ENCODE assay signal across 9 mouse cellular contexts in the genomic region with DNA sequence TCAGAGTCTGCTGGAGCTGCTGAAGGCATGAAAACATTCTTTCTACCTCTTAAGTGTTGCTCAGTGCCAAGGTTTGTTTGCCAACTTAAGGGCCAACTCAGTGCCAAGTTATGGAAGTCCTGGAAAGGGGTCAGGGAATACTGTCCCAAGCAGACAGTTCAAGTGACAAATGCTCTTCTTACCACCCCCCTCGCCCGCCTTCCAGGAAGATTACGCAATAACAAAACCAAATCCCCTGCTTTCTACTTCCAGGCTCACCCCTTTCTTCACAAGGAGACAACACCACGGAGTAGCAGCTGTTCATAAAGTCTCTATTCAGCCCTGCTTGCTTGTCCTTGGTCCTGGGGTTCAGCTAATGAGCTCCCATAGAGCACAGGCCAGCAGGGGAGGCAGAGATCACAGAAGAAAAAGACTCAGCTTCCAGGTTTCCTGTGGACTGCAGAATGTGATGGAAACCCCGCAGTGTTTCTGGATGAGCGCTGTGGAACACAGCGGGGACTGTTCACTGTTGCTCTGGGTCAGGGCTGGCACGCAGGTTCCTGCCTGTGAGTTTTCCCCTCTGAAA. TPM values are rescaled to one million over a fixed set of nuclear protein-coding genes. Genes with fewer than 3 reads are reported as not detected.
DNase-seq lines count a peak whose midpoint lies in the region; ATAC-seq lines count a peak whose summit lies in the region.
"Had no signal": no experiment of that assay in that cellular context is flagged by ENCODE, and none has a peak within 500 bp of the region (broad histone marks: within the 10 kb centered on the region; RNA-seq: fewer than 3 reads in every experiment).

No protein-coding gene starts in this region.

- peaks cover 9% of the 10 kb centered on the region; the same call in 1 of the 2 replicates for H3K4me1 ChIP-seq in embryonic facial prominence, embryonic 15.5 days
- H3K4me1 ChIP-seq in embryonic facial prominence, embryonic 10.5 days = peaks cover 24% of the 10 kb centered on the region
- no peaks in the 10 kb centered on the region for H3K4me1 ChIP-seq in midbrain, embryonic 16.5 days (ENCODE audit: control insufficient read depth, insufficient read depth, low read length)
- no peaks in the 10 kb centered on the region for H3K4me1 ChIP-seq in midbrain, embryonic 14.5 days (ENCODE audit: control insufficient read depth, insufficient read depth, low read length)
- H3K4me1 ChIP-seq in hindbrain, embryonic 12.5 days = peaks cover 14% of the 10 kb centered on the region

- H3K4me2 ChIP-seq in embryonic facial prominence, embryonic 15.5 days (replicated peaks) = no peak overlapping the region
- H3K4me2 ChIP-seq in midbrain, embryonic 16.5 days (ENCODE audit: low read length) = no peak overlapping the region
- H3K4me2 ChIP-seq in midbrain, embryonic 14.5 days (ENCODE audit: low read length) = no peak overlapping the region
- no peak overlapping the region for H3K4me2 ChIP-seq in hindbrain, embryonic 12.5 days (replicated peaks)

- no peaks in the 10 kb centered on the region; the same call in 1 of the 2 replicates for H3K27me3 ChIP-seq in embryonic facial prominence, embryonic 15.5 days
- 0 out of 2 replicates have a peak, but pooled peaks cover 5% of the 10 kb centered on the region for H3K27me3 ChIP-seq in embryonic facial prominence, embryonic 10.5 days (replicated peaks; ENCODE audit: low read depth, poor library complexity, severe bottlenecking)
- peaks cover 9% of the 10 kb centered on the region for H3K27me3 ChIP-seq in midbrain, embryonic 16.5 days (ENCODE audit: control insufficient read depth, insufficient read depth, low read depth, low read length)
- H3K27me3 ChIP-seq in midbrain, embryonic 14.5 days (ENCODE audit: control insufficient read depth, insufficient read depth, low read length) = peaks cover 23% of the 10 kb centered on the region
- H3K27me3 ChIP-seq in hindbrain, embryonic 12.5 days = no peaks in the 10 kb centered on the region

- H3K36me3 ChIP-seq in embryonic facial prominence, embryonic 15.5 days = no peaks in the 10 kb centered on the region
- H3K36me3 ChIP-seq in embryonic facial prominence, embryonic 10.5 days (replicated peaks) = no peaks in the 10 kb centered on the region
- no peaks in the 10 kb centered on the region for H3K36me3 ChIP-seq in midbrain, embryonic 16.5 days (ENCODE audit: control insufficient read depth, insufficient read depth, low read length)
- H3K36me3 ChIP-seq in midbrain, embryonic 14.5 days (ENCODE audit: control insufficient read depth, insufficient read depth, low read length) = no peaks in the 10 kb centered on the region
- H3K36me3 ChIP-seq in hindbrain, embryonic 12.5 days = no peaks in the 10 kb centered on the region

- DNase-seq in embryonic facial prominence, embryonic 10.5 days (ENCODE audit: low spot score) = no peak
- DNase-seq in midbrain, embryonic 14.5 days = no peak
- DNase-seq in mesoderm, embryonic 11.5 days (ENCODE audit: low read depth, low spot score) = peak; percentile 51
- no peak for DNase-seq in thymus, adult 18-20 months
- DNase-seq in urinary bladder, adult 18-20 months (ENCODE audit: low spot score in 2 of 2) = no peak

- no peak for ATAC-seq in embryonic facial prominence, embryonic 15.5 days (ENCODE audit: insufficient number of reproducible peaks, low FRiP score, low TSS enrichment, low read depth)
- ATAC-seq in midbrain, embryonic 16.5 days = peak; percentile 48; the same call in 1 of the 2 replicates
- ATAC-seq in midbrain, embryonic 14.5 days (ENCODE audit: low FRiP score, low TSS enrichment) = no peak
- ATAC-seq in hindbrain, embryonic 12.5 days (ENCODE audit: low FRiP score) = no peak

- no peak overlapping the region for H3K9ac ChIP-seq in embryonic facial prominence, embryonic 15.5 days
- H3K9ac ChIP-seq in midbrain, embryonic 16.5 days (ENCODE audit: low read depth, low read length) = no peak overlapping the region
- H3K9ac ChIP-seq in midbrain, embryonic 14.5 days (replicated peaks; ENCODE audit: low read length) = no peak overlapping the region
- H3K9ac ChIP-seq in hindbrain, embryonic 12.5 days = no peak overlapping the region

- 0 out of 2 replicates have a peak overlapping the region, but pooled peaks have one; percentile 5 for H3K27ac ChIP-seq in embryonic facial prominence, embryonic 15.5 days (replicated peaks)
- H3K27ac ChIP-seq in embryonic facial prominence, embryonic 10.5 days (replicated peaks) = no peak overlapping the region
- no peak overlapping the region for H3K27ac ChIP-seq in midbrain, embryonic 16.5 days (ENCODE audit: low read length)
- H3K27ac ChIP-seq in midbrain, embryonic 14.5 days (replicated peaks; ENCODE audit: low read depth, low read length) = no peak overlapping the region
- peak overlapping the region; percentile 35; the same call in 1 of the 2 replicates for H3K27ac ChIP-seq in hindbrain, embryonic 12.5 days

- H3K4me3 ChIP-seq in embryonic facial prominence, embryonic 15.5 days (replicated peaks) = no peak overlapping the region
- H3K4me3 ChIP-seq in embryonic facial prominence, embryonic 10.5 days = no peak overlapping the region
- H3K4me3 ChIP-seq in midbrain, embryonic 16.5 days (ENCODE audit: low read depth, low read length) = no peak overlapping the region
- no peak overlapping the region for H3K4me3 ChIP-seq in midbrain, embryonic 14.5 days (replicated peaks; ENCODE audit: low read depth, low read length)
- no peak overlapping the region for H3K4me3 ChIP-seq in hindbrain, embryonic 12.5 days
- H3K4me3 ChIP-seq: megakaryocyte, embryonic 14.5 days had no signal

- H3K9me3 ChIP-seq in embryonic facial prominence, embryonic 15.5 days (replicated peaks) = no peaks in the 10 kb centered on the region
- no peaks in the 10 kb centered on the region for H3K9me3 ChIP-seq in embryonic facial prominence, embryonic 10.5 days
- H3K9me3 ChIP-seq in midbrain, embryonic 16.5 days (replicated peaks; ENCODE audit: control insufficient read depth, low read length, poor library complexity, severe bottlenecking) = no peaks in the 10 kb centered on the region
- H3K9me3 ChIP-seq in midbrain, embryonic 14.5 days (ENCODE audit: control insufficient read depth, low read length) = no peaks in the 10 kb centered on the region
- no peaks in the 10 kb centered on the region for H3K9me3 ChIP-seq in hindbrain, embryonic 12.5 days (replicated peaks)
- H3K9me3 ChIP-seq: megakaryocyte, embryonic 14.5 days had no signal

- WGBS in embryonic facial prominence, embryonic 15.5 days = 57% methylated on average over 8 of the region's 8 CpGs
- WGBS in embryonic facial prominence, embryonic 10.5 days = 38% methylated on average over 8 of the region's 8 CpGs
- WGBS in midbrain, embryonic 16.5 days = 17% methylated on average over 8 of the region's 8 CpGs
- WGBS in midbrain, embryonic 14.5 days = 9% methylated on average over 8 of the region's 8 CpGs
- WGBS in hindbrain, embryonic 12.5 days = 25% methylated on average over 8 of the region's 8 CpGs

RNA-seq across cellular contexts. Expression of gene Hopx, which starts 22.9 kb away (rescaled TPM):
- polyA plus RNA-seq in embryonic facial prominence, embryonic 15.5 days (2015; fragmentation: Nextera tagmentation; extraction: Ambion mirVana) = 3.5 and 4.7 TPM in 2 replicates
- 0.40 TPM in 1 of 2 replicates, not detected in the other for polyA plus RNA-seq in embryonic facial prominence, embryonic 10.5 days (2016; fragmentation: Nextera tagmentation; extraction: Ambion mirVana)
- polyA plus RNA-seq in midbrain, embryonic 16.5 days (2015; fragmentation: Nextera tagmentation; extraction: Ambion mirVana) = 0.78 and 0.88 TPM in 2 replicates
- polyA plus RNA-seq in midbrain, embryonic 14.5 days (2014; fragmentation: Nextera tagmentation; extraction: Ambion mirVana) = 0.82 and 0.93 TPM in 2 replicates
- 1.6 and 2.8 TPM in 2 replicates for polyA plus RNA-seq in hindbrain, embryonic 12.5 days (2016; fragmentation: Nextera tagmentation; extraction: Ambion mirVana)

Comparison
In these comparisons a context has a peak if more than half of its experiments do, and no peak if none do; other contexts are left out.
1. H3K27ac ChIP-seq: peak in embryonic facial prominence, embryonic 15.5 days (single experiment) and hindbrain, embryonic 12.5 days (single experiment); none in embryonic facial prominence, embryonic 10.5 days (single experiment), midbrain, embryonic 16.5 days (single experiment) and midbrain, embryonic 14.5 days (single experiment).